Mouse (Mus musculus) bone marrow macrophage, adult 2 months (primary cell): ENCODE measurements around the gene Gm12216.

Source experiments
- CTCF ChIP-seq: IDR thresholded peaks from 2 replicates; pipeline ENCODE4 v1.5.1; 2012; ENCODE audit warnings: low read depth, mild to moderate bottlenecking, low read length, moderate library complexity
- POLR2A ChIP-seq: IDR thresholded peaks from 2 replicates; pipeline ENCODE4 v1.6.1; 2012; ENCODE audit warnings: mild to moderate bottlenecking, low read depth, low read length, borderline replicate concordance

DNA sequence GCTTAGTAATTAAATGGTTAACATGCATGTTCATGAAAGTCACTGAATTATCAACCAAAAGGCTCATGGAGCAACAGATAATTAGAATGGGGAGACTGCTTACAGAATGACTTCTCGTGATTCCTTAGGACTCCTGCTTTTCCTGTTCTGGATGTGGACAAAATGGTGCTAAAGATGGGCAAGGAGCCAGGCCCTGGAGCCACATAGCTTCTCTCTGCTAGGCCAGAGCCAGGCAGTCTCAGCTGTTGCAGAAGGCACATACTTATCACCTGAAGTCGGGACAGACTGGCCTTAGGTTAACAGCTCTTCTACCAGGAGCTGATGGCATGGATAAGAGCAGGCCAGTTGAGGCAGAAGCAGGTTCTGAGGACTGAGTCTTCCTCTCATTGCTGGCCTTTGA is 48.3 kb downstream of the Gm12216 start:
- no peak for TF ChIP-seq POLR2A
- no peak for TF ChIP-seq CTCF
